Mouse (Mus musculus) hindbrain, embryonic 14.5 days (tissue): ENCODE results near the gene B4galt5. TPM values are rescaled to one million over a fixed set of nuclear protein-coding genes. Genes with fewer than 3 reads are reported as not detected.
A peak's percentile ranks its signal among the peaks of the same experiment; 100 is the strongest.

Experiments
- ATAC-seq: fragments of 200-750 bp; cut with Nextera tagmentation; 2 replicates; pipeline ENCODE4 v1.8.0; 2017; ENCODE audit warnings: moderate number of reproducible peaks, mild to moderate bottlenecking, moderate TSS enrichment, moderate library complexity; ENCODE audit not compliant: low FRiP score
- DNase-seq: peaks from one replicate; pipeline ENCODE4 v3.0.0-alpha.2; 2015; ENCODE audit warnings: low spot score
- H3K27ac ChIP-seq: fragments of 300-500 bp; sonication (generic); 2 replicates; pipeline ENCODE4 v1.5.1; 2014; ENCODE audit warnings: mild to moderate bottlenecking, moderate library complexity
- H3K27me3 ChIP-seq: fragments of 300-500 bp; sonication (generic); 2 replicates; pipeline ENCODE4 v1.6.1; 2014; ENCODE audit warnings: mild to moderate bottlenecking, low read length, mixed read lengths; ENCODE audit not compliant: control insufficient read depth, insufficient read depth
- H3K36me3 ChIP-seq: fragments of 300-500 bp; sonication (generic); replicated peaks from 2 replicates; pipeline ENCODE4 v1.6.1; 2014; ENCODE audit not compliant: control insufficient read depth, insufficient read depth
- H3K4me1 ChIP-seq: fragments of 300-500 bp; sonication (generic); replicated peaks from 2 replicates; pipeline ENCODE4 v1.6.1; 2014; ENCODE audit warnings: antibody characterized with exemption, low read length, mixed read lengths; ENCODE audit not compliant: control insufficient read depth, insufficient read depth
- H3K4me2 ChIP-seq: fragments of 300-500 bp; sonication (generic); replicated peaks from 2 replicates; pipeline ENCODE4 v1.6.1; 2014; ENCODE audit warnings: mild to moderate bottlenecking, moderate library complexity
- H3K4me3 ChIP-seq: fragments of 300-500 bp; sonication (generic); replicated peaks from 2 replicates; pipeline ENCODE4 v1.5.1; 2014; ENCODE audit warnings: mild to moderate bottlenecking, low read length
- H3K9ac ChIP-seq: fragments of 300-500 bp; sonication (generic); 2 replicates; pipeline ENCODE4 v1.6.1; 2014
- H3K9me3 ChIP-seq: fragments of 300-500 bp; sonication (generic); 2 replicates; pipeline ENCODE4 v1.6.1; 2016; ENCODE audit warnings: low read length; ENCODE audit not compliant: control insufficient read depth
- WGBS: fragments of 180-500 bp; shearing (Covaris S2); extraction: QIAGEN DNeasy Blood & Tissue Kit; methylation state at CpG from one replicate; pipeline ENCODE4 v1.1.7; 2014; 5-methylcytosine and 5-hydroxymethylcytosine counted together
- polyA plus RNA-seq: library from polyadenylated mRNA; unstranded; fragments of >200 nt; fragmentation: Nextera tagmentation; extraction: Ambion mirVana; gene quantifications from 2 replicates; pipeline ENCODE4 v1.2.1, GENCODE M21; 2014

B4galt5 gene
- polyA plus RNA-seq, 1 experiment from 2014 or later = 24.7 TPM

GRCm38 (mm10) chr2:167337214-167337512 lies 11.8 kb downstream of the B4galt5 start:
- H3K27me3 ChIP-seq = no peaks in the 10 kb centered on the region
- H3K4me3 ChIP-seq = no peak overlapping the region
- ATAC-seq = no peak
- 66% methylated on average over 3 of the region's 3 CpGs for WGBS
- no peak overlapping the region for H3K4me2 ChIP-seq
- H3K4me1 ChIP-seq = peaks cover 7% of the 10 kb centered on the region
- no peak overlapping the region for H3K9ac ChIP-seq
- H3K27ac ChIP-seq = no peak overlapping the region
- DNase-seq = no peak
- H3K36me3 ChIP-seq = no peaks in the 10 kb centered on the region
- H3K9me3 ChIP-seq = no peaks in the 10 kb centered on the region

GRCm38 (mm10) chr2:167336384-167337213 lies 12.4 kb downstream of the B4galt5 start:
- peaks cover 11% of the 10 kb centered on the region for H3K4me1 ChIP-seq
- no peaks in the 10 kb centered on the region for H3K36me3 ChIP-seq
- H3K27ac ChIP-seq = no peak overlapping the region
- 63% methylated on average over 10 of the region's 10 CpGs for WGBS
- no peak for ATAC-seq
- no peaks in the 10 kb centered on the region for H3K27me3 ChIP-seq
- no peak overlapping the region for H3K4me2 ChIP-seq
- no peak for DNase-seq
- no peaks in the 10 kb centered on the region for H3K9me3 ChIP-seq
- no peak overlapping the region for H3K4me3 ChIP-seq
- no peak overlapping the region for H3K9ac ChIP-seq

- Histone ChIP-seq H3K4me3 (no peak overlapping the region), H3K4me1 (peaks cover 24% of the 10 kb centered on the region), H3K4me2 (no peak overlapping the region), H3K9me3 (no peaks in the 10 kb centered on the region), H3K27ac (no peak overlapping the region), H3K36me3 (no peaks in the 10 kb centered on the region), H3K27me3 (no peaks in the 10 kb centered on the region), H3K9ac (no peak overlapping the region)
- DNase-seq = no peak
- ATAC-seq = no peak
- 82% methylated on average over 9 of the region's 9 CpGs for WGBS
Measured at GRCm38 (mm10) chr2:167335066-167335465, 13.9 kb downstream of the B4galt5 start.

GRCm38 (mm10) chr2:167334312-167334711 lies 14.7 kb downstream of the B4galt5 start:
- no peak overlapping the region for H3K9ac ChIP-seq
- H3K27ac ChIP-seq = no peak overlapping the region
- 85% methylated on average over 4 of the region's 4 CpGs for WGBS
- ATAC-seq (no peak), DNase-seq (no peak)
- no peaks in the 10 kb centered on the region for H3K27me3 ChIP-seq
- H3K4me3 ChIP-seq = no peak overlapping the region
- no peaks in the 10 kb centered on the region for H3K9me3 ChIP-seq
- no peak overlapping the region for H3K4me2 ChIP-seq
- no peaks in the 10 kb centered on the region for H3K36me3 ChIP-seq
- H3K4me1 ChIP-seq = peaks cover 24% of the 10 kb centered on the region

- no peak overlapping the region for H3K9ac ChIP-seq
- no peak overlapping the region for H3K4me3 ChIP-seq
- no peaks in the 10 kb centered on the region for H3K36me3 ChIP-seq
- no peaks in the 10 kb centered on the region for H3K9me3 ChIP-seq
- no peak overlapping the region for H3K4me2 ChIP-seq
- no peak for ATAC-seq
- H3K4me1 ChIP-seq = peaks cover 24% of the 10 kb centered on the region
- no peaks in the 10 kb centered on the region for H3K27me3 ChIP-seq
- DNase-seq = no peak
- H3K27ac ChIP-seq = no peak overlapping the region
- WGBS = 61% methylated on average over 6 of the region's 6 CpGs
Measured at GRCm38 (mm10) chr2:167333450-167333849, 15.5 kb downstream of the B4galt5 start.

- ATAC-seq = no peak
- H3K36me3 ChIP-seq = no peaks in the 10 kb centered on the region
Measured at GRCm38 (mm10) chr2:167332336-167332987, 16.5 kb downstream of the B4galt5 start.

GRCm38 (mm10) chr2:167331432-167331921 lies 17.5 kb downstream of the B4galt5 start:
- 21% methylated on average over 5 of the region's 5 CpGs for WGBS
- Histone ChIP-seq H3K36me3 (no peaks in the 10 kb centered on the region), H3K4me1 (peaks cover 18% of the 10 kb centered on the region), H3K4me2 (no peak overlapping the region), H3K9ac (no peak overlapping the region), H3K9me3 (no peaks in the 10 kb centered on the region), H3K27me3 (no peaks in the 10 kb centered on the region), H3K4me3 (no peak overlapping the region), H3K27ac (peak overlapping the region; percentile 36; the same call in 1 of the 2 replicates)
- DNase-seq (no peak), ATAC-seq (peak; percentile 69; the same call in 1 of the 2 replicates)

More at GRCm38 (mm10) chr2:167332336-167332987, 16.5 kb downstream of the B4galt5 start:
- Histone ChIP-seq H3K9me3 (no peaks in the 10 kb centered on the region), H3K9ac (no peak overlapping the region), H3K4me3 (no peak overlapping the region), H3K27me3 (no peaks in the 10 kb centered on the region), H3K4me2 (no peak overlapping the region), H3K27ac (no peak overlapping the region), H3K4me1 (peaks cover 24% of the 10 kb centered on the region)
- 75% methylated on average over 7 of the region's 7 CpGs for WGBS
- DNase-seq = no peak

GRCm38 (mm10) chr2:167330581-167330980 lies 18.4 kb downstream of the B4galt5 start:
- no peaks in the 10 kb centered on the region for H3K36me3 ChIP-seq

GRCm38 (mm10) chr2:167329478-167330262 lies 19.3 kb downstream of the B4galt5 start:
- Histone ChIP-seq H3K9ac (no peak overlapping the region), H3K4me3 (no peak overlapping the region), H3K9me3 (no peaks in the 10 kb centered on the region), H3K4me1 (peaks cover 18% of the 10 kb centered on the region), H3K36me3 (no peaks in the 10 kb centered on the region), H3K27me3 (no peaks in the 10 kb centered on the region), H3K4me2 (no peak overlapping the region), H3K27ac (no peak overlapping the region)
- DNase-seq (no peak), ATAC-seq (no peak)
- 96% methylated on average over 9 of the region's 9 CpGs for WGBS

More at GRCm38 (mm10) chr2:167330581-167330980, 18.4 kb downstream of the B4galt5 start:
- Histone ChIP-seq H3K4me2 (no peak overlapping the region), H3K9me3 (no peaks in the 10 kb centered on the region), H3K9ac (no peak overlapping the region), H3K27ac (no peak overlapping the region; the same call in 1 of the 2 replicates), H3K4me3 (no peak overlapping the region), H3K27me3 (no peaks in the 10 kb centered on the region), H3K4me1 (peaks cover 17% of the 10 kb centered on the region)
- DNase-seq (no peak), ATAC-seq (no peak)
- WGBS = 73% methylated on average over 5 of the region's 5 CpGs
